Mouse (Mus musculus) forebrain, embryonic 11.5 days (tissue): ENCODE measurements around the gene Yipf1. TPM values are rescaled to one million over a fixed set of nuclear protein-coding genes. Genes with fewer than 3 reads are reported as not detected.

Source experiments
- ATAC-seq: fragments of 200-750 bp; cut with Nextera tagmentation; replicated peaks from 2 replicates; pipeline ENCODE4 v1.8.0; 2017; ENCODE audit warnings: moderate TSS enrichment; ENCODE audit not compliant: low FRiP score
- DNase-seq: peaks from one replicate; pipeline ENCODE4 v3.0.0-alpha.2; 2017; ENCODE audit warnings: low spot score
- H3K27ac ChIP-seq: fragments of 300-500 bp; sonication (generic); 2 replicates; pipeline ENCODE4 v1.5.1; 2014; ENCODE audit warnings: low read depth, low read length
- H3K27me3 ChIP-seq: fragments of 300-500 bp; sonication (generic); 2 replicates; pipeline ENCODE4 v1.6.1; 2014; ENCODE audit warnings: mild to moderate bottlenecking, low read length, mixed read lengths; ENCODE audit not compliant: control insufficient read depth, insufficient read depth
- H3K36me3 ChIP-seq: fragments of 300-500 bp; sonication (generic); 2 replicates; pipeline ENCODE4 v1.6.1; 2014; ENCODE audit warnings: mild to moderate bottlenecking, low read length, moderate library complexity, mixed read lengths; ENCODE audit not compliant: control insufficient read depth, insufficient read depth
- H3K4me1 ChIP-seq: fragments of 300-500 bp; sonication (generic); replicated peaks from 2 replicates; pipeline ENCODE4 v1.6.1; 2014; ENCODE audit warnings: low read length, mixed read lengths; ENCODE audit not compliant: control insufficient read depth, insufficient read depth
- H3K4me2 ChIP-seq: fragments of 300-500 bp; sonication (generic); 2 replicates; pipeline ENCODE4 v1.6.1; 2014; ENCODE audit warnings: low read depth, mild to moderate bottlenecking, low read length, moderate library complexity, mixed read lengths; ENCODE audit not compliant: severe bottlenecking
- H3K4me3 ChIP-seq: fragments of 300-500 bp; sonication (generic); 2 replicates; pipeline ENCODE4 v1.5.1; 2014; ENCODE audit warnings: low read depth, low read length
- H3K9ac ChIP-seq: fragments of 300-500 bp; sonication (generic); 2 replicates; pipeline ENCODE4 v1.6.1; 2014; ENCODE audit warnings: low read length
- H3K9me3 ChIP-seq: fragments of 300-500 bp; sonication (generic); 2 replicates; pipeline ENCODE4 v1.6.1; 2016; ENCODE audit warnings: low read length, mixed read lengths; ENCODE audit not compliant: control insufficient read depth
- WGBS: fragments of 180-500 bp; shearing (Covaris S2); extraction: QIAGEN DNeasy Blood & Tissue Kit; methylation state at CpG from one replicate; pipeline ENCODE4 v1.1.7; 2014; 5-methylcytosine and 5-hydroxymethylcytosine counted together
- polyA plus RNA-seq: library from polyadenylated mRNA; unstranded; fragments of >200 nt; fragmentation: Nextera tagmentation; extraction: Ambion mirVana; gene quantifications from 2 replicates; pipeline ENCODE4 v1.2.1, GENCODE M21; 2014

The Yipf1 gene
- polyA plus RNA-seq, 1 experiment from 2014 or later, result 35.6 TPM

GRCm38 (mm10) chr4:107291611-107292272, 22.4 kb upstream of the Yipf1 start:
- Histone ChIP-seq H3K4me2 (no peak overlapping the region), H3K27ac (no peak overlapping the region), H3K9ac (no peak overlapping the region), H3K27me3 (no peaks in the 10 kb centered on the region), H3K9me3 (no peaks in the 10 kb centered on the region), H3K4me1 (no peaks in the 10 kb centered on the region), H3K36me3 (no peaks in the 10 kb centered on the region), H3K4me3 (no peak overlapping the region)
- ATAC-seq, result no peak
- no peak for DNase-seq
- WGBS, result 93% methylated on average over 7 of the region's 7 CpGs

GRCm38 (mm10) chr4:107292273-107292662, 21.9 kb upstream of the Yipf1 start:
- WGBS, result 77% methylated on average over 4 of the region's 4 CpGs
- H3K4me3 ChIP-seq, result no peak overlapping the region
- H3K27ac ChIP-seq, result no peak overlapping the region
- no peaks in the 10 kb centered on the region for H3K27me3 ChIP-seq
- DNase-seq (no peak), ATAC-seq (no peak)
- H3K4me2 ChIP-seq, result no peak overlapping the region
- no peak overlapping the region for H3K9ac ChIP-seq
- no peaks in the 10 kb centered on the region for H3K36me3 ChIP-seq
- no peaks in the 10 kb centered on the region for H3K4me1 ChIP-seq
- no peaks in the 10 kb centered on the region for H3K9me3 ChIP-seq

- WGBS, result 86% methylated on average over 8 of the region's 8 CpGs
- H3K4me1 ChIP-seq, result no peaks in the 10 kb centered on the region
- no peak for ATAC-seq
Observed at GRCm38 (mm10) chr4:107298071-107298606, 16.0 kb upstream of the Yipf1 start.

GRCm38 (mm10) chr4:107299779-107300340, 14.3 kb upstream of the Yipf1 start:
- Histone ChIP-seq H3K4me3 (no peak overlapping the region), H3K9me3 (no peaks in the 10 kb centered on the region), H3K27ac (no peak overlapping the region), H3K4me1 (no peaks in the 10 kb centered on the region), H3K36me3 (no peaks in the 10 kb centered on the region), H3K4me2 (no peak overlapping the region), H3K9ac (no peak overlapping the region), H3K27me3 (no peaks in the 10 kb centered on the region)
- no peak for DNase-seq
- no peak for ATAC-seq
- WGBS, result 89% methylated on average over 7 of the region's 7 CpGs

More at GRCm38 (mm10) chr4:107298071-107298606, 16.0 kb upstream of the Yipf1 start:
- Histone ChIP-seq H3K4me2 (no peak overlapping the region), H3K9ac (no peak overlapping the region), H3K9me3 (no peaks in the 10 kb centered on the region), H3K4me3 (no peak overlapping the region), H3K27me3 (no peaks in the 10 kb centered on the region), H3K27ac (no peak overlapping the region), H3K36me3 (no peaks in the 10 kb centered on the region)
- DNase-seq, result no peak

DNA sequence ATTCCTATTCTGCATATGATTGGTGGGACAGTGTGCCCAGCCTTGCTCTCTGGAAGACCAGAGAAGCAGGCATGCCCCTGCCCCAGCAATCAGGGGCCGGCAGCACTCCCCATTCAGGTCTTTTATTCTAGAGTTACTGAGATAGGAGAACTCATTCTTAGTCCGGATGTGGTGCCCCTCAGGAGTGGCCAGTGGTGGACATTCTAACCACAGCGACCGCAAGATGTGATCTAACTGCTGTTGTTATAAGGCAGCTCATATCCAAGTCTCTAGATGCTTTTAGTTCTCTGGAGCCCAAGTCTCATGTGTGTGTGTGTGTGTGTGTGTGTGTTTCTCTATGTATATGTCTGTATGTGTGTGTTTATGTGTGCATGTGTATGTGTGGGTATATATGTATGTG, 13.8 kb upstream of the Yipf1 start:
- Histone ChIP-seq H3K27me3 (no peaks in the 10 kb centered on the region), H3K36me3 (no peaks in the 10 kb centered on the region), H3K27ac (no peak overlapping the region), H3K9me3 (no peaks in the 10 kb centered on the region), H3K4me1 (no peaks in the 10 kb centered on the region), H3K9ac (no peak overlapping the region), H3K4me3 (no peak overlapping the region), H3K4me2 (no peak overlapping the region)
- WGBS, result 74% methylated on average over 4 of the region's 4 CpGs
- no peak for ATAC-seq
- no peak for DNase-seq

DNA sequence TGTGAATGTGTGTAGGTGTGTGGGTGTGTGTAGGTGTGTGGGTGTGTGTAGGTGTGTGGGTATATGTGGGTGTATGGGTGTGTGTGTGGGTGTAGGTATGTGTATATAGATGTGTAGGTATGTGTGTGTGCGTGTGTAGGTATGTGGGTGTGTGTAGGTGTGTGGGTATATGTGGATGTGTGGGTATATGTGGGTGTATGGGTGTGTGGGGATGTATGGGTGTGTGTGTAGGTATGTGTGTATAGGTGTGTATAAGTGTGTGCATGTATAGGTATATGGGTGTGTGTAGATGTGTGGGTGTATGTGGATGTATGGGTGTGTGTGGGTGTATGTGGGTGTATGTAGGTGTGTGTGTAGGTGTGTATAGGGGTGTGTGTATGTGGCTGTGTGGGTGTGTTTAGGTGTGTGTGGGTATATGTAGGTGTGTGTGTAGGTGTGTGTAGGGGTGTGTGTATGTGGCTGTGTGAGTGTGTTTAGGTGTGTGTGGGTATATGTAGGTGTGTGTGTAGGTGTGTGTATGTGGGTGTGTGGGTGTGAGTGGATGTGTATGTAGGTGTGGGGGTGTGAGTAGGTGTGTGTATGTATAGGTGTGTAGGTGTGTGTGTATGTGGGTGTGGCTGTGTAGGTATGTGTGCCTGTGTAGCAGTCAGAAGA, 13.1 kb upstream of the Yipf1 start:
- Histone ChIP-seq H3K4me2 (no peak overlapping the region), H3K27me3 (no peaks in the 10 kb centered on the region), H3K9ac (no peak overlapping the region), H3K4me1 (no peaks in the 10 kb centered on the region), H3K36me3 (no peaks in the 10 kb centered on the region), H3K27ac (no peak overlapping the region), H3K4me3 (no peak overlapping the region), H3K9me3 (no peaks in the 10 kb centered on the region)
- 97% methylated on average over 1 of the region's 1 CpGs for WGBS
- ATAC-seq (no peak), DNase-seq (no peak)

- no peak overlapping the region for H3K27ac ChIP-seq
- H3K36me3 ChIP-seq, result no peaks in the 10 kb centered on the region
- H3K9me3 ChIP-seq, result no peaks in the 10 kb centered on the region
- WGBS, result 91% methylated on average over 9 of the region's 9 CpGs
- DNase-seq (no peak), ATAC-seq (no peak)
- no peak overlapping the region for H3K4me2 ChIP-seq
- no peak overlapping the region for H3K4me3 ChIP-seq
- no peaks in the 10 kb centered on the region for H3K27me3 ChIP-seq
- no peak overlapping the region for H3K9ac ChIP-seq
- H3K4me1 ChIP-seq, result no peaks in the 10 kb centered on the region
Observed at GRCm38 (mm10) chr4:107302221-107302620, 11.9 kb upstream of the Yipf1 start.

- Histone ChIP-seq H3K4me2 (no peak overlapping the region), H3K9ac (no peak overlapping the region), H3K27me3 (no peaks in the 10 kb centered on the region), H3K9me3 (no peaks in the 10 kb centered on the region), H3K36me3 (no peaks in the 10 kb centered on the region), H3K27ac (no peak overlapping the region), H3K4me1 (no peaks in the 10 kb centered on the region), H3K4me3 (no peak overlapping the region)
- ATAC-seq (no peak), DNase-seq (no peak)
- 86% methylated on average over 4 of the region's 4 CpGs for WGBS
Observed at GRCm38 (mm10) chr4:107302832-107303231, 11.3 kb upstream of the Yipf1 start.
